Mouse (Mus musculus) liver, embryonic 11.5 days (tissue): Measurements from ENCODE around the gene Acadsb. TPM values are rescaled to one million over a fixed set of nuclear protein-coding genes. Genes with fewer than 3 reads are reported as not detected.

Experiments
- ATAC-seq: fragments of 200-750 bp; cut with Nextera tagmentation; replicated peaks from 2 replicates; pipeline ENCODE4 v1.8.0; 2017; ENCODE audit warnings: moderate number of reproducible peaks, mild to moderate bottlenecking, moderate TSS enrichment, moderate library complexity; ENCODE audit not compliant: low FRiP score
- DNase-seq: peaks from one replicate; pipeline ENCODE4 v3.0.0-alpha.2; 2017; ENCODE audit warnings: low spot score
- H3K27ac ChIP-seq: fragments of 300-500 bp; sonication (generic); 2 replicates; pipeline ENCODE4 v1.5.1; 2014; ENCODE audit warnings: mild to moderate bottlenecking, low read depth, low read length, control low read depth
- H3K27me3 ChIP-seq: fragments of 300-500 bp; sonication (generic); replicated peaks from 2 replicates; pipeline ENCODE4 v1.6.1; 2014; ENCODE audit warnings: low read length, mixed read lengths; ENCODE audit not compliant: control insufficient read depth, insufficient read depth
- H3K36me3 ChIP-seq: fragments of 300-500 bp; sonication (generic); 2 replicates; pipeline ENCODE4 v1.6.1; 2014; ENCODE audit warnings: mild to moderate bottlenecking, low read length, moderate library complexity, mixed read lengths; ENCODE audit not compliant: control insufficient read depth, insufficient read depth
- H3K4me1 ChIP-seq: fragments of 300-500 bp; sonication (generic); replicated peaks from 2 replicates; pipeline ENCODE4 v1.6.1; 2014; ENCODE audit warnings: low read length, mixed read lengths; ENCODE audit not compliant: control insufficient read depth, insufficient read depth
- H3K4me2 ChIP-seq: fragments of 300-500 bp; sonication (generic); 2 replicates; pipeline ENCODE4 v1.6.1; 2014; ENCODE audit warnings: mild to moderate bottlenecking, control low read depth, moderate library complexity
- H3K4me3 ChIP-seq: fragments of 300-500 bp; sonication (generic); 2 replicates; pipeline ENCODE4 v1.5.1; 2014; ENCODE audit warnings: low read depth, low read length, control low read depth
- H3K9ac ChIP-seq: fragments of 300-500 bp; sonication (generic); 2 replicates; pipeline ENCODE4 v1.6.1; 2014; ENCODE audit warnings: low read depth, low read length, control low read depth
- H3K9me3 ChIP-seq: fragments of 300-500 bp; sonication (generic); 2 replicates; pipeline ENCODE4 v1.6.1; 2016; ENCODE audit warnings: low read length, inconsistent platforms, mixed read lengths; ENCODE audit not compliant: control insufficient read depth
- WGBS: fragments of 180-500 bp; shearing (Covaris S2); extraction: QIAGEN DNeasy Blood & Tissue Kit; methylation state at CpG from one replicate; pipeline ENCODE4 v1.1.7; 2014; 5-methylcytosine and 5-hydroxymethylcytosine counted together
- polyA plus RNA-seq: library from polyadenylated mRNA; unstranded; fragments of >200 nt; fragmentation: Nextera tagmentation; extraction: Ambion mirVana; gene quantifications from 2 replicates; pipeline ENCODE4 v1.2.1, GENCODE M21; 2014

Gene Acadsb
- polyA plus RNA-seq, 1 experiment from 2014 or later: 50.8 TPM

DNA sequence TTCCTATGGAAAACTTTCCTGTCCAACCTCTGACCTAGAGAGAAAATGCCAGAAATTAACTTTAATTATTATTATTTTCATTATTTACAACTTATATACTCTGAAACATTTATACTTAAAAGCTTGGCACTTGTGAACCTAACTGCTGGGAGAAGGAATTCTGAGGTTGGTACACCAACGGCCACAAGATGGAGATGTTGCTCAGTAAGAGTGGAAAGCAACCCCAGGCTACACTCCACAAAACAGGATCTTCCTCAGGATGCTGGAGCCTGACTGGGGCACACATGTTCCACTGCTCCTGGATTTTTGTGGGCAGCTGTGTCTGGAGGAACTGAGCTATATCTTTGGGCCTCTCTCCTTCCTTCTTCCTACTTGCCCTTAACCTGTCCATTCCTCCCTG, 21.8 kb downstream of the Acadsb start:
- H3K4me1 ChIP-seq: no peaks in the 10 kb centered on the region
- 34% methylated on average over 1 of the region's 1 CpGs for WGBS
- peaks cover 3% of the 10 kb centered on the region; the same call in 1 of the 2 replicates for H3K36me3 ChIP-seq
- ATAC-seq (no peak), DNase-seq (no peak)
- H3K9me3 ChIP-seq: no peaks in the 10 kb centered on the region
- H3K9ac ChIP-seq: no peak overlapping the region
- H3K27ac ChIP-seq: no peak overlapping the region
- H3K4me2 ChIP-seq: no peak overlapping the region
- H3K4me3 ChIP-seq: no peak overlapping the region
- no peaks in the 10 kb centered on the region for H3K27me3 ChIP-seq

GRCm38 (mm10) chr7:131434276-131434675, 23.9 kb downstream of the Acadsb start:
- 76% methylated on average over 1 of the region's 1 CpGs for WGBS
- no peak for ATAC-seq

DNA sequence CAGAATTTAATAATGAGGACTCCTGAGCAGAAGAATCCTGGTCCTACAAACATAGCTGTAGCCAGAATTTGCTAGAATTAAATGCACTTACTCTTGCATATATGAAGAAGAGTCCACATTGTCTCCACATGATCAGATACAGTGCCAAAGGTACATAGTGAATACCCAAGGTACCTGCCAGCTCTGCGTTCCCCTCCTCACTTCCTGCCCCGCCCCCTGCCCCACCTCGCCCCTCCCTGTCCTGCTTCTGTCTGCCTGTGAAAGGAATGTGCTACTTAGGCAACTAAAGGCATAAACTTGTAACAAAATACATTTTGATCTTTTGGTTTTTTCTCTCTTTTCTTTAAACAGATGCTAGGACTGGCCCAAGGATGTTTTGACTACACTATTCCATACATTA, 26.6 kb downstream of the Acadsb start:
- 49% methylated on average over 3 of the region's 3 CpGs for whole genome bisulfite sequencing
- no peaks in the 10 kb centered on the region for H3K9me3 ChIP-seq
- DNase-seq (no peak), ATAC-seq (no peak)
- no peaks in the 10 kb centered on the region for H3K27me3 ChIP-seq
- H3K9ac ChIP-seq: no peak overlapping the region
- no peak overlapping the region for H3K4me2 ChIP-seq
- no peaks in the 10 kb centered on the region for H3K36me3 ChIP-seq
- H3K27ac ChIP-seq: no peak overlapping the region
- H3K4me1 ChIP-seq: no peaks in the 10 kb centered on the region
- H3K4me3 ChIP-seq: no peak overlapping the region

More at GRCm38 (mm10) chr7:131434276-131434675, 23.9 kb downstream of the Acadsb start:
- H3K9me3 ChIP-seq: no peaks in the 10 kb centered on the region
- H3K36me3 ChIP-seq: peaks cover 3% of the 10 kb centered on the region; the same call in 1 of the 2 replicates
- no peak overlapping the region for H3K4me3 ChIP-seq
- H3K27me3 ChIP-seq: no peaks in the 10 kb centered on the region
- H3K9ac ChIP-seq: no peak overlapping the region
- H3K27ac ChIP-seq: no peak overlapping the region
- no peak overlapping the region for H3K4me2 ChIP-seq
- no peak for DNase-seq
- no peaks in the 10 kb centered on the region for H3K4me1 ChIP-seq

DNA sequence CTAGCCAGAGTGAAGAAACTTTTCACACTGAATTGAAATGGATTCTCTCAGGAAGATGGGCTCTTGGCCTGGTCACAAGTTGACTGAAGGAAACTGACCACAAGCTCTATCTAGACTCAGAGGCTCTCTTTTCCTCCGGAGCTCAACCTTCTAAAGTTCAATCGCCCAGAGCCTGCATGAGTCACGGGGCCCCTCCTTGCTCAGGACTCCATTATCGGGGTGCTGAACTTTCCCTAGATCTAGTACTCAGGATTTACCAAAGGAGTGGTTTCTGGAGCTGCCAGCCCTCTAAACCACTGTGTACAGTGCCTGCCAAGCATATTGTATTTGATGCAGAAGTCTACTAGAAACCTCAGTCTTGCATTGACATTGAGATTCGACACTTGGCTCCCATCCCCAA, 46.3 kb downstream of the Acadsb start:
- ATAC-seq (no peak), DNase-seq (no peak)
- no peaks in the 10 kb centered on the region for H3K9me3 ChIP-seq
- H3K4me1 ChIP-seq: no peaks in the 10 kb centered on the region
- no peak overlapping the region for H3K9ac ChIP-seq
- no peak overlapping the region for H3K4me3 ChIP-seq
- no peak overlapping the region for H3K4me2 ChIP-seq
- 77% methylated on average over 5 of the region's 5 CpGs for WGBS
- H3K27ac ChIP-seq: no peak overlapping the region
- H3K36me3 ChIP-seq: no peaks in the 10 kb centered on the region
- no peaks in the 10 kb centered on the region for H3K27me3 ChIP-seq

DNA sequence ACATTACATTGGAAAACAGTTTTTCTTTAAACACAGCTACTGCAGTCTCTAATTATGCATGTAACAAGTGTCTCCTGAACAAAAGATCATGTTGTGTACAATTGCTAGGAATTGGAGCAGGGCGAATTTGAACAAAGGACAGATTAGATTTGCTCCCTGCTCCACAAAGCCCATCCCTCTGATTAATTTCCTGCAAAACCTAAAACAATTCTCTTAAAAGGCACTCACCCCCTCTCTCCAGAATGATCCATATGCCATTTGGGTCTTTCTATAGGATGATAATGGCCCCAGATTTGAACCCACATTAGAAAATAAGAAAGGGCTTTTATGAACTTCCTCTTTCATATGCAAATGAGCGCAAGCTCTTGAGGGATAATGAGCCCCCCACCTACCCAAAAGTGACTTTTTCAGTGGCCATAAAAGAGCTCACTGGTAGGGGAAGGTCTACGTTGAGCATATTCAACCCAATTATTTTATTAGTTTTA, 54.8 kb downstream of the Acadsb start:
- ATAC-seq (no peak), DNase-seq (no peak)
- Histone ChIP-seq H3K27ac (no peak overlapping the region), H3K9ac (no peak overlapping the region), H3K4me1 (no peaks in the 10 kb centered on the region), H3K36me3 (no peaks in the 10 kb centered on the region), H3K9me3 (no peaks in the 10 kb centered on the region), H3K4me3 (no peak overlapping the region), H3K27me3 (no peaks in the 10 kb centered on the region), H3K4me2 (no peak overlapping the region)
- 67% methylated on average over 3 of the region's 3 CpGs for WGBS

DNA sequence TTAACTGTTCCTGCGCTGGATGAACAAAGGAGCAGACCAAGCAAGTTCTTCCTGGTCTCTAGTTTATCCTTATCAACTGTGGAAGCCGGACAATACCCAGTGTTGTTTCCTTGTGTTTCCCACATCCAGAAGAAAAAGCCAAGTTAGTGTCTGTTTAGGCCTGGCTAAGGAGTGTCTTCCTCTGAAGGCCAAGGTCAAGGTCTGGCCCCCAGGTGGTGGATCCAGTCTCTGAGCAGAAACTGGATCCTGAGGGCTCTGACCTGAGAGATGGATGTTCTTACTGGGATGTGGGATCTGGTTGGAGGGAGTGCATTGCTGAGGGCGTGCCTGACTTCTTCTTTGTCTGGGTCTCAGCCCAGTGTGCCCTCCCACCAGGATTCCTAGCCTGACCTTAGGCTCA, 55.3 kb downstream of the Acadsb start:
- Histone ChIP-seq H3K4me2 (no peak overlapping the region), H3K27ac (no peak overlapping the region), H3K27me3 (no peaks in the 10 kb centered on the region), H3K9me3 (no peaks in the 10 kb centered on the region; the same call in 1 of the 2 replicates), H3K9ac (no peak overlapping the region), H3K4me1 (no peaks in the 10 kb centered on the region), H3K36me3 (no peaks in the 10 kb centered on the region), H3K4me3 (no peak overlapping the region)
- no peak for DNase-seq
- ATAC-seq: no peak
- WGBS: 65% methylated on average over 3 of the region's 3 CpGs

DNA sequence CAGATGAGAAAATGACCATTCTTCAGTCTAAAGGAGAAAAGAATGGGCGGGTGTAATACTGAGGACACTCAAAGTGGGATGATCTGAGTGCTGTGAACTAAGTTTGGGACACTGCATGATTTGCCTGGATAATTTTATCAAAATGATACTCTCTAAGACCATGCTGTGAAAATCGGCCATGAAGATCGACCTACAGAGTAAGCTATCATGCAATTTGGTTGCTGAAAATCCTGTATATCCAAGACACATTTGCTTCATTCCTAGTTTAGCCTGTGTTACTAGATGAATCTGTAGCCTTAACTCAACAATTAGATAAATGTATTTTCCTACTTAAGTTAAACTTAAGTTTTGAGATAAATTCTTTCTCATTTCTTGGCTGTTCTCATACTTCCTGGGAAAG, 56.9 kb downstream of the Acadsb start:
- no peak overlapping the region for H3K4me2 ChIP-seq
- H3K4me1 ChIP-seq: no peaks in the 10 kb centered on the region
- DNase-seq (no peak), ATAC-seq (no peak)
- H3K9ac ChIP-seq: no peak overlapping the region
- H3K27ac ChIP-seq: no peak overlapping the region
- no peaks in the 10 kb centered on the region for H3K36me3 ChIP-seq
- H3K4me3 ChIP-seq: no peak overlapping the region
- whole genome bisulfite sequencing: 65% methylated on average over 3 of the region's 3 CpGs
- H3K9me3 ChIP-seq: no peaks in the 10 kb centered on the region; the same call in 1 of the 2 replicates
- no peaks in the 10 kb centered on the region for H3K27me3 ChIP-seq

DNA sequence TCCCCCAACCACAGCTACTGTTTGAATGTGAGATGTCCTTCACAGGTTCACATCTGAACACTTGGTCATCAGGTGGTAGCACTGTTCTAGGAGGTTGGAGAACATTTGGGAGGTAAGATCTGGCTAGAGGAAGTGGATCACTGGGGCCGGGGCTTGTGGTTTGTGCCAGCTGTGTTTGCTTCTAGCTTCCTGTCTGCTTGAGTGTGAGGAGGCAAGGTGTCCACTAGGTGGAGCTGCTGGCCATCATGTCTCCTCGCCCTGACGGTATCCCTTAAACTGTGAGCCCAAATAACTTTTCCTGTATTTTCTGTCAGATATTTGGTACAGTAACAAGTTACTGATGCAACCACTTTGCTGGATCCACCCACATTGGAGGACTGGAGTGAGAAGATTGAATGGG, 59.1 kb downstream of the Acadsb start:
- Histone ChIP-seq H3K9ac (no peak overlapping the region), H3K4me3 (no peak overlapping the region), H3K4me2 (no peak overlapping the region), H3K27me3 (no peaks in the 10 kb centered on the region), H3K36me3 (no peaks in the 10 kb centered on the region), H3K27ac (no peak overlapping the region), H3K9me3 (no peaks in the 10 kb centered on the region; the same call in 1 of the 2 replicates), H3K4me1 (no peaks in the 10 kb centered on the region)
- no peak for ATAC-seq
- DNase-seq: no peak
- 55% methylated on average over 3 of the region's 3 CpGs for WGBS

DNA sequence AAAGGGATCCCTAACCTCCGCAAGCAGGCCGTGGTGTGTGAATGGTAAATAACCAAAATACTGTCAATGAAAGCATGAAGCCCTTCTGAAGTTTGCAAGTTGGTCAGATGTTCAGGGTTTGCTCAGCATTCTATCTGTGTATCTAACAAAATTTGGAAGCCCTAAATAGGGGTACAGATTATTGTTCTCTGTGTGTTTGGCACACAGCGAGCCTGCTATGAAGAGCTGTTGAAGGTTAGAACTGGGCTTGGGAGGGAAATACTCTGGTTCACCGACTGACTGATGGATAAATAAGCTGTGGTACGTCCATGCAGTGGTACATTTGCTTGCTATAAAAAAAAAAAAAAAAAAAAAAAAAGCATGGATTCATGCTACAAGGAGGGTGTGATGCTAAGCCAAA, 61.1 kb downstream of the Acadsb start:
- 80% methylated on average over 5 of the region's 5 CpGs for WGBS
- Histone ChIP-seq H3K9me3 (no peaks in the 10 kb centered on the region; the same call in 1 of the 2 replicates), H3K4me1 (no peaks in the 10 kb centered on the region), H3K36me3 (no peaks in the 10 kb centered on the region), H3K9ac (no peak overlapping the region), H3K27me3 (no peaks in the 10 kb centered on the region), H3K4me2 (no peak overlapping the region), H3K27ac (no peak overlapping the region), H3K4me3 (no peak overlapping the region)
- no peak for ATAC-seq
- DNase-seq: no peak
